Mouse (Mus musculus): ENCODE results near the gene Krtap2-4. TPM values are rescaled to one million over a fixed set of nuclear protein-coding genes. Genes with fewer than 3 reads are reported as not detected.
"Not testable (repeated sequence)": the region's sequence is repeated elsewhere in the genome, so short reads cannot be mapped to it uniquely, and the experiment has no call there.

Krtap2-4 gene
- polyA plus RNA-seq, 1 experiment from 2014 or later = not detected

DNA sequence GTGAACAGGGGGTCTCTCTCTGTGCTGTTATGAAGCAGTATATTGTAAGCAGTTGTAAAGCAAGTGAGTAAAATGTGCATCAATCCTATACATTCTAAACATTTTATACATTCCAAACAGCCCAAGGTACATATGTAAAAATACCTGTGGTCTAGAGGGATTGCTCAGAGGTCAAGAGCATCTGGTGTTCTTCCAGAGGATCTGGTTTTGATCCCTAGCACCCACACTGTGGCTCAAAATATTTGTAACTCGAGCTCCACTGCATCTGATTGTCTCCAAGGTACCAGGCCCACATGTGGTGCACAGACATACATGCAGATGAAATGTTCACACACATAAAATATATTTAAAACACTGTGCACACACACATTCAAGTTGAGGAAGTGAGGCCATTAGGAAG is 26.3 kb upstream of the Krtap2-4 start:
- Histone ChIP-seq H3K9ac (ENCODE audit: low read length) (no peak overlapping the region), H3K4me1 (replicated peaks; ENCODE audit: control insufficient read depth, insufficient read depth, low read length) (no peaks in the 10 kb centered on the region), H3K4me3 (ENCODE audit: low read depth, low read length) (no peak overlapping the region), H3K4me2 (ENCODE audit: low read length) (no peak overlapping the region), H3K27ac (ENCODE audit: low read depth) (no peak overlapping the region), H3K36me3 (ENCODE audit: control insufficient read depth, insufficient read depth, low read length) (no peaks in the 10 kb centered on the region), H3K9me3 (ENCODE audit: control insufficient read depth, low read length) (no peaks in the 10 kb centered on the region), H3K27me3 (replicated peaks; ENCODE audit: control insufficient read depth, insufficient read depth, low read length) (no peaks in the 10 kb centered on the region)
- WGBS = 23% methylated on average over 1 of the region's 1 CpGs
- DNase-seq (ENCODE audit: low spot score) = no peak
- ATAC-seq (replicated peaks; ENCODE audit: low FRiP score, low TSS enrichment, low read depth) = no peak

DNA sequence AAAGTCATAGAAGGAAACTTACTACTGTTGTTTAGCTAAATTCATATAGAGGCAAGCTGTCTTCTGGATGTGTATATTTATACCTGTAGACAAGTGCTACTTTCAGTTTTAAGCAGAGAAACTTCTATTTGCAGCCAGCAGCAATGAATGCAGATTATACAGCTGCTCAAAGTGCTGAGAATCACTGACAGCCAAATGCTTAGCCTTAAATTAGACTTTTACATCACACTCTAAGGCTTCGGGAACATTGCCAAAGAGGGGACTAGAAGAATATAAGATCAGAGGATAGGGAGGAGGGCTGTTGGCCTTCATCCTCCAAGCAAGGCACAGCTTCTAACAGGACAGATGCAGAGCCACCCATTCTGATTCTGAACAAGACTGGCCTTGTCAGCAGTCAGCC is 22.4 kb upstream of the Krtap2-4 start:
- no peak overlapping the region for H3K9ac ChIP-seq (ENCODE audit: low read length)
- H3K9me3 ChIP-seq (ENCODE audit: control insufficient read depth, low read length) = no peaks in the 10 kb centered on the region
- H3K4me3 ChIP-seq (ENCODE audit: low read depth, low read length) = no peak overlapping the region
- H3K27me3 ChIP-seq (replicated peaks; ENCODE audit: control insufficient read depth, insufficient read depth, low read length) = no peaks in the 10 kb centered on the region
- no peaks in the 10 kb centered on the region for H3K36me3 ChIP-seq (ENCODE audit: control insufficient read depth, insufficient read depth, low read length)
- 88% methylated on average over 1 of the region's 1 CpGs for WGBS
- no peaks in the 10 kb centered on the region for H3K4me1 ChIP-seq (replicated peaks; ENCODE audit: control insufficient read depth, insufficient read depth, low read length)
- ATAC-seq (replicated peaks; ENCODE audit: low FRiP score, low TSS enrichment, low read depth) (no peak), DNase-seq (ENCODE audit: low spot score) (no peak)
- H3K27ac ChIP-seq (ENCODE audit: low read depth) = no peak overlapping the region
- H3K4me2 ChIP-seq (ENCODE audit: low read length) = no peak overlapping the region

DNA sequence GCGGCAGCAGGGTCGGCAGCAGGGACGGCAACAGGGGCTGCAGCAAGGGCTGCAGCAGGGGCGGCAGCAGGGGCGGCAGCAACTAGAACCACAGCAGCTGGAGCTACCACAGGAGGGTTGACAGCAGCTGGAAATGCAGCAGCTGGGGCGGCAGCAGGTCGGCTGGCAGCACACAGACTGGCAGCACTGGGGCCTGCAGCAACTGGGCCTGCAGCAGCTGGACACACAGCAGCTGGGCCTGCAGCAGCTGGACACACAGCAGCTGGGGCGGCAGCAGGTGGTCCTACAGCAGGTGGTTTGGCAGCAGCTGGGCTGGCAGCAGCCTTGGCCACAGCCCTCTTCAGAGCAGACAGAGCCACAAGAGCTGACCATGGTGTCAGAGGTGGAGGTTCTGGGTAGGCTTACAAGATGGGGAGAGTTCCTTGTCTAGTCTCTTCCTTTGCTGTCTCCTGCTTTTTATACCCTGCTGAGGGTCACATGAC is 20.0 kb upstream of the Krtap2-4 start, which contains the start of gene Krtap4-2:
Krtap4-2 (minus strand) TSS at position 432 of the 482 bp plus-strand sequence.
- no peaks in the 10 kb centered on the region for H3K36me3 ChIP-seq (ENCODE audit: control insufficient read depth, insufficient read depth, low read length)
- WGBS = 32% methylated on average over 8 of the region's 8 CpGs
- H3K4me3 ChIP-seq (ENCODE audit: low read depth, low read length) = no peak within 1 kb of the TSS
- ATAC-seq (replicated peaks; ENCODE audit: low FRiP score, low TSS enrichment, low read depth) (no peak), DNase-seq (ENCODE audit: low spot score) (no peak)
- H3K9me3 ChIP-seq (ENCODE audit: control insufficient read depth, low read length) = no peaks in the 10 kb centered on the region
- H3K4me2 ChIP-seq (ENCODE audit: low read length) = no peak within 1 kb of the TSS
- no peaks in the 10 kb centered on the region for H3K27me3 ChIP-seq (replicated peaks; ENCODE audit: control insufficient read depth, insufficient read depth, low read length)
- H3K4me1 ChIP-seq (replicated peaks; ENCODE audit: control insufficient read depth, insufficient read depth, low read length) = no peaks in the 10 kb centered on the region
- H3K9ac ChIP-seq (ENCODE audit: low read length) = no peak within 1 kb of the TSS
- no peak within 1 kb of the TSS for H3K27ac ChIP-seq (ENCODE audit: low read depth)

DNA sequence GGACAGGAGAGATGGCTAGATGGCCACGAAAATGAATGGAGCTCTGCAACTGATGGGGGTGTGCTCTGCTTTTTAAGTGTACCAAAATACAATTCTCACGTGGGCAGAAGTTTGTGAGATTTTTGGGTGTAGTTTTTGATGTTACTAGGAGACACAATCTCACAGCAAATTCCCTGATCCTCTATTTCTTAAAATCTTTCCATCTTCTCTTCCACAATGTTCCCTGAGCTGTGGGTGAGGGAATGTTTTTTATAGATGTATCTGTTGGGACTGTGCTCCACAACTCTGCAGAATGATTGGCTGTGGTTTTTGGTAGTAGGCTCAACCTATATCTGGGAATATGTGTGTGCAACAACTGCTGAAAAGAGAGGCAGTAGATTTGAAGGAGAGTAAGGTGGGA is 18.6 kb upstream of the Krtap2-4 start:
- DNase-seq (ENCODE audit: low spot score) = no peak
- Histone ChIP-seq H3K9me3 (ENCODE audit: control insufficient read depth, low read length) (no peaks in the 10 kb centered on the region), H3K27me3 (replicated peaks; ENCODE audit: control insufficient read depth, insufficient read depth, low read length) (no peaks in the 10 kb centered on the region), H3K4me2 (ENCODE audit: low read length) (no peak overlapping the region), H3K9ac (ENCODE audit: low read length) (no peak overlapping the region), H3K27ac (ENCODE audit: low read depth) (no peak overlapping the region), H3K36me3 (ENCODE audit: control insufficient read depth, insufficient read depth, low read length) (no peaks in the 10 kb centered on the region), H3K4me1 (replicated peaks; ENCODE audit: control insufficient read depth, insufficient read depth, low read length) (no peaks in the 10 kb centered on the region), H3K4me3 (ENCODE audit: low read depth, low read length) (no peak overlapping the region)
- ATAC-seq (replicated peaks; ENCODE audit: low FRiP score, low TSS enrichment, low read depth) = no peak
- WGBS = 71% methylated on average over 2 of the region's 2 CpGs

DNA sequence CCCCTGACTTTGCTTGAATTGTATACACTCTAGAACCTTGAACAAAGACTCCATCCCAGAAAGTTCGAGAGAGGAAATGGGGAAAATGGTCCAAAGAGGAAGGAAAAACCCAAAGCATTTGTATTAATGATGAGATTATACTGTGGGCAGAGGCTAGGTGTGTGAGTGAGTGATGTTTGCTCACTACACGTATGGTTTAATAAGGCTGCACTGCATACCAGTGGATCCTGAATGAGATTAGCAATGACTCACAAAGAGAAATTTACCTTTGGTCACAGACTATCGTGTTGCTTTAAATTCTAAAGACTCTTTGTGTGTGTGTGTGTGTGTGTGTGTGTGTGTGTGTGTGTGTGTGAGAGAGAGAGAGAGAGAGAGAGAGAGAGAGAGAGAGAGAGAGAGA is 16.2 kb upstream of the Krtap2-4 start:
- Histone ChIP-seq H3K4me3 (ENCODE audit: low read depth, low read length) (no peak overlapping the region), H3K27me3 (replicated peaks; ENCODE audit: control insufficient read depth, insufficient read depth, low read length) (no peaks in the 10 kb centered on the region)
- ATAC-seq (replicated peaks; ENCODE audit: low FRiP score, low TSS enrichment, low read depth) = no peak

DNA sequence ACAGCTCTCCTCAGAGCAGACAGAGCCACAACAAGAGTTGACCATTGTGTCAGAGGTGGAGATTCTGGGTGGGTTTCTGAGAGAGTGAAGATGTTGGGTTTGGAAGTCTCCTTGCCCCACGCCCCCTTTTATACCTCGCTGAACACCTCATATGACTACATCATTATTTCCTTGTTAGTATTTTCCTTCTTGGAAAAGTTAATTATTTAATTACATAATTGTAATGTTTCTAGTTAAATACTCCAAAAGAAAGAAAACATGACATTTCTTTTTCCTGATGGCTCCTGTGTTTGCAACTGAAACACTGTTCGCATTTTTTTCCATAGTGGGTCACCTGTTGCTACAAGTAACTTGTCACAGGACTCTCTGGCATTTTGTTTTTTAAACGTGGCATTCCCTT is 13.5 kb upstream of the Krtap2-4 start, which contains the start of gene Krtap4-1:
Krtap4-1 (minus strand) TSS at position 101 of the 400 bp plus-strand sequence.
- no peak for ATAC-seq (replicated peaks; ENCODE audit: low FRiP score, low TSS enrichment, low read depth)
- Histone ChIP-seq H3K27ac (ENCODE audit: low read depth) (no peak within 1 kb of the TSS), H3K4me1 (replicated peaks; ENCODE audit: control insufficient read depth, insufficient read depth, low read length) (no peaks in the 10 kb centered on the region), H3K4me2 (ENCODE audit: low read length) (no peak within 1 kb of the TSS), H3K9ac (ENCODE audit: low read length) (no peak within 1 kb of the TSS), H3K9me3 (ENCODE audit: control insufficient read depth, low read length) (no peaks in the 10 kb centered on the region), H3K36me3 (ENCODE audit: control insufficient read depth, insufficient read depth, low read length) (no peaks in the 10 kb centered on the region), H3K4me3 (ENCODE audit: low read depth, low read length) (no peak within 1 kb of the TSS), H3K27me3 (replicated peaks; ENCODE audit: control insufficient read depth, insufficient read depth, low read length) (no peaks in the 10 kb centered on the region)
- 81% methylated on average over 4 of the region's 4 CpGs for WGBS
- no peak for DNase-seq (ENCODE audit: low spot score)

More for the DNA sequence above, 16.2 kb upstream of the Krtap2-4 start:
- no peaks in the 10 kb centered on the region for H3K4me1 ChIP-seq (replicated peaks; ENCODE audit: control insufficient read depth, insufficient read depth, low read length)
- DNase-seq (ENCODE audit: low spot score) = no peak
- H3K9ac ChIP-seq (ENCODE audit: low read length) = no peak overlapping the region
- no peaks in the 10 kb centered on the region for H3K9me3 ChIP-seq (ENCODE audit: control insufficient read depth, low read length)
- H3K36me3 ChIP-seq (ENCODE audit: control insufficient read depth, insufficient read depth, low read length) = no peaks in the 10 kb centered on the region
- H3K4me2 ChIP-seq (ENCODE audit: low read length) = no peak overlapping the region
- 57% methylated on average over 3 of the region's 3 CpGs for WGBS
- H3K27ac ChIP-seq (ENCODE audit: low read depth) = no peak overlapping the region

DNA sequence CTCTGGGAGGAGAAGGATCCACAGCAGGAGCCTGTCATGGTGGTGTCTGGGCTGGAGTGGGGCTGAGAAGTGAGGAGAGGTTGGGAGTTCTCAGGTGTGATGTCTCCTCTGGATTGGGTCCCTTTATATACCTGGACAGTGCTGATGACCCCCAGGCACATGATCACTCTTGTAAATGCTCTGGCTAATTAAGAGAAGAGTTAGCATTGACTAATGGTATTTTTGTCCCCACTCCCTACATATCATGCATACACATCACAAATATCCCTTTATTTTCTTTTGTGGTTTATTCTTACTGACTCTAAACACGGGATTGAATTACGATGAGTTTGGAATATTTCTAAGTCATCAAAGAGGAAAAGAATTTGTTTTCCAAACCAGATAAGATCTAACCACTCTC is 5.7 kb upstream of the Krtap2-4 start, which contains the start of gene Gm11562:
Gm11562 (minus strand) TSS at position 101 of the 400 bp plus-strand sequence.
- WGBS = 77% methylated on average over 2 of the region's 2 CpGs
- Histone ChIP-seq H3K4me3 (ENCODE audit: low read depth, low read length) (no peak within 1 kb of the TSS), H3K36me3 (ENCODE audit: control insufficient read depth, insufficient read depth, low read length) (no peaks in the 10 kb centered on the region), H3K9ac (ENCODE audit: low read length) (no peak within 1 kb of the TSS), H3K4me1 (replicated peaks; ENCODE audit: control insufficient read depth, insufficient read depth, low read length) (no peaks in the 10 kb centered on the region), H3K9me3 (ENCODE audit: control insufficient read depth, low read length) (no peaks in the 10 kb centered on the region), H3K27ac (ENCODE audit: low read depth) (no peak within 1 kb of the TSS), H3K27me3 (replicated peaks; ENCODE audit: control insufficient read depth, insufficient read depth, low read length) (no peaks in the 10 kb centered on the region), H3K4me2 (ENCODE audit: low read length) (no peak within 1 kb of the TSS)
- DNase-seq (ENCODE audit: low spot score) (no peak), ATAC-seq (replicated peaks; ENCODE audit: low FRiP score, low TSS enrichment, low read depth) (no peak)

DNA sequence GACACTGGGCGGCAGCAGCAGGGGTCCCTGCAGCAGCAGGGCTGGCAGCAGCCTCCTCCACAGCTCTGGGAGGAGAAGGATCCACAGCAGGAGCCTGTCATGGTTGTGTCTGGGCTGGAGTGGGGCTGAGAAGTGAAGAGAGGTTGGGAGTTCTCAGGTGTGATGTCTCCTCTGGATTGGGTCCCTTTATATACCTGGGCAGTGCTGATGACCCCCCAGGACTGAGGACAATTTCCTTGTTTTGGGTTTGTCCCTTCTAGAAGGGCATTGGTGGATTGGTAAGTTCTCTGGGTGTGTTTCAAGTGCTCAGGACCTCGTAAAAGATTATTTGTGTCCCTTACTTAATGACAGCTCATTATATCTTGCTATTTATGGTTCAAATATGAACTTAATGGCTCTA is 4.6 kb downstream of the Krtap2-4 start, which contains the start of gene Gm11937:
Gm11937 (minus strand) TSS at position 101 of the 400 bp plus-strand sequence.
- H3K4me3 ChIP-seq (ENCODE audit: low read depth, low read length); H3K27me3 ChIP-seq (replicated peaks; ENCODE audit: control insufficient read depth, insufficient read depth, low read length); H3K9ac ChIP-seq (ENCODE audit: low read length); ATAC-seq (replicated peaks; ENCODE audit: low FRiP score, low TSS enrichment, low read depth); H3K36me3 ChIP-seq (ENCODE audit: control insufficient read depth, insufficient read depth, low read length); DNase-seq (ENCODE audit: low spot score); H3K27ac ChIP-seq (ENCODE audit: low read depth); H3K4me2 ChIP-seq (ENCODE audit: low read length); H3K4me1 ChIP-seq (replicated peaks; ENCODE audit: control insufficient read depth, insufficient read depth, low read length); H3K9me3 ChIP-seq (ENCODE audit: control insufficient read depth, low read length): not testable (repeated sequence)
- 47% methylated on average over 2 of the region's 2 CpGs for WGBS

DNA sequence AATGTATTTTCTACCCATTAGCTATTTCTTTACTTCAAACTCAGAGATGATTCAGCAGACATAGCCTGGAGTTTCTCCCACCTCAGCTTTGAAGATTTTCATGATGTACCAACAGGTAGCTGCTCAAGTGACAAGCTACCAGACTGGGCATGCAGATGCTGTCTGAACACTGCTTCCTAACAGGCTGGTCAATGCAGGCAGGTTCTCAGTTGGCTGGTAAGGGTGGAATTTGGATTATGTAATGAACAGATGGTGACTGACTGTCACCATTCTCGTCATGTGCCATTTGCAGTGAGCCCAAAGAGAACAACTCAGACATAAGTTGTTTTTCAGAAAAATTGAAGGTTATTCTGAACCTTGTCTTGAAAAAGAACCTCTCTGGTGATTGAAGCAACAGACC is 5.5 kb downstream of the Krtap2-4 start:
- Histone ChIP-seq H3K27ac (ENCODE audit: low read depth) (no peak overlapping the region), H3K9me3 (ENCODE audit: control insufficient read depth, low read length) (no peaks in the 10 kb centered on the region), H3K36me3 (ENCODE audit: control insufficient read depth, insufficient read depth, low read length) (no peaks in the 10 kb centered on the region), H3K4me1 (replicated peaks; ENCODE audit: control insufficient read depth, insufficient read depth, low read length) (no peaks in the 10 kb centered on the region), H3K4me2 (ENCODE audit: low read length) (no peak overlapping the region), H3K9ac (ENCODE audit: low read length) (no peak overlapping the region), H3K27me3 (replicated peaks; ENCODE audit: control insufficient read depth, insufficient read depth, low read length) (no peaks in the 10 kb centered on the region), H3K4me3 (ENCODE audit: low read depth, low read length) (no peak overlapping the region)
- DNase-seq (ENCODE audit: low spot score) = no peak
- 76% methylated on average over 1 of the region's 1 CpGs for WGBS
- ATAC-seq (replicated peaks; ENCODE audit: low FRiP score, low TSS enrichment, low read depth) = no peak

All from intestine, embryonic 14.5 days (tissue).